Mouse (Mus musculus) ES-Bruce4 (cell line): ENCODE results near the gene Pcolce.

Experiments used
- CTCF ChIP-seq: IDR thresholded peaks from one replicate; pipeline ENCODE4 v1.8.1; 2011; ENCODE audit warnings: low read depth, low read length
- EP300 ChIP-seq: IDR thresholded peaks from 2 replicates; pipeline ENCODE4 v1.6.1; 2011; ENCODE audit warnings: low read depth, low read length; ENCODE audit not compliant: insufficient read depth
- POLR2A ChIP-seq: IDR thresholded peaks from one replicate; pipeline ENCODE4 v1.8.1; 2011; ENCODE audit warnings: low read length; ENCODE audit not compliant: insufficient read depth

GRCm38 (mm10) chr5:137627991-137628390 is 14.4 kb upstream of the Pcolce start:
- TF ChIP-seq EP300, result no peak
- no peak for TF ChIP-seq POLR2A
- no peak for TF ChIP-seq CTCF
